Mouse (Mus musculus) liver, postnatal 0 days (tissue): ENCODE results near the gene Dnajc15. TPM values are rescaled to one million over a fixed set of nuclear protein-coding genes. Genes with fewer than 3 reads are reported as not detected.

Experiments
- ATAC-seq: fragments of 200-750 bp; cut with Nextera tagmentation; 2 replicates; pipeline ENCODE4 v1.8.0; 2017; ENCODE audit warnings: mild to moderate bottlenecking, moderate library complexity
- DNase-seq: peaks from one replicate; pipeline ENCODE4 v3.0.0-alpha.2; 2016
- H3K27ac ChIP-seq: fragments of 300-500 bp; sonication (generic); 2 replicates; pipeline ENCODE4 v1.5.1; 2014; ENCODE audit warnings: antibody characterized with exemption, moderate library complexity, mild to moderate bottlenecking, low read depth
- H3K27me3 ChIP-seq: fragments of 300-500 bp; sonication (generic); 2 replicates; pipeline ENCODE4 v1.6.1; 2014; ENCODE audit warnings: low read length, control low read depth, mixed read lengths; ENCODE audit not compliant: insufficient read depth
- H3K36me3 ChIP-seq: fragments of 300-500 bp; sonication (generic); replicated peaks from 2 replicates; pipeline ENCODE4 v1.6.1; 2014; ENCODE audit warnings: mild to moderate bottlenecking, control low read depth, low read length, moderate library complexity, mixed read lengths; ENCODE audit not compliant: insufficient read depth
- H3K4me1 ChIP-seq: fragments of 300-500 bp; sonication (generic); 2 replicates; pipeline ENCODE4 v1.6.1; 2014; ENCODE audit warnings: antibody characterized with exemption, mild to moderate bottlenecking, control low read depth; ENCODE audit not compliant: insufficient read depth
- H3K4me2 ChIP-seq: fragments of 300-500 bp; sonication (generic); 2 replicates; pipeline ENCODE4 v1.6.1; 2014; ENCODE audit warnings: low read depth, mild to moderate bottlenecking, low read length, moderate library complexity, mixed read lengths
- H3K4me3 ChIP-seq: fragments of 300-500 bp; sonication (generic); 2 replicates; pipeline ENCODE4 v1.5.1; 2014; ENCODE audit warnings: low read depth, low read length
- H3K9ac ChIP-seq: fragments of 300-500 bp; sonication (generic); replicated peaks from 2 replicates; pipeline ENCODE4 v1.6.1; 2014; ENCODE audit warnings: mild to moderate bottlenecking, moderate library complexity
- H3K9me3 ChIP-seq: fragments of 300-500 bp; sonication (generic); 2 replicates; pipeline ENCODE4 v1.6.1; 2016; ENCODE audit warnings: mild to moderate bottlenecking, control low read depth, low read length, mixed read lengths
- CTCF ChIP-seq: sonication (generic); IDR thresholded peaks from 2 replicates; pipeline ENCODE4 v1.5.1; 2016; ENCODE audit warnings: antibody characterized with exemption, low read depth
- EP300 ChIP-seq: IDR thresholded peaks from 2 replicates; pipeline ENCODE4 v1.6.1; 2016; ENCODE audit warnings: antibody characterized with exemption, low read depth, mild to moderate bottlenecking
- WGBS: fragments of 180-500 bp; shearing (Covaris S2); extraction: QIAGEN DNeasy Blood & Tissue Kit; methylation state at CpG from one replicate; pipeline ENCODE4 v1.1.7; 2014; ENCODE audit not compliant: insufficient replicate concordance; 5-methylcytosine and 5-hydroxymethylcytosine counted together
- polyA plus RNA-seq: library from polyadenylated mRNA; unstranded; fragments of >200 nt; fragmentation: Nextera tagmentation; extraction: Ambion mirVana; gene quantifications from 2 replicates; pipeline ENCODE4 v1.2.1, GENCODE M21; 2015

Dnajc15 gene
- polyA plus RNA-seq: 68.5 and 70.1 TPM in 2 replicates

- peak; percentile 90 for DNase-seq
- peaks cover 6% of the 10 kb centered on the region for H3K4me1 ChIP-seq
- H3K9ac ChIP-seq: peak within 1 kb of the TSS; percentile 80
- H3K9me3 ChIP-seq: no peaks in the 10 kb centered on the region
- H3K4me3 ChIP-seq: peak within 1 kb of the TSS; percentile 89
- ATAC-seq: peak; percentile 96
- peak within 1 kb of the TSS; percentile 78 for H3K27ac ChIP-seq
- H3K27me3 ChIP-seq: no peaks in the 10 kb centered on the region
- WGBS: 2% methylated on average over 44 of the region's 44 CpGs
- no peaks in the 10 kb centered on the region for H3K36me3 ChIP-seq
- TF ChIP-seq CTCF (peak; percentile 34), EP300 (no peak)
- peak within 1 kb of the TSS; percentile 74 for H3K4me2 ChIP-seq
Measured at GRCm38 (mm10) chr14:77874304-77875241, at the start of gene Dnajc15. Gene Dnajc15 (minus strand): TSS chr14:77875125.

GRCm38 (mm10) chr14:77923076-77923865, 48.3 kb upstream of the Dnajc15 start:
- H3K27ac ChIP-seq: no peak overlapping the region
- DNase-seq (no peak), ATAC-seq (no peak)
- no peak overlapping the region for H3K4me3 ChIP-seq
- no peaks in the 10 kb centered on the region for H3K36me3 ChIP-seq
- 74% methylated on average over 6 of the region's 6 CpGs for WGBS
- no peaks in the 10 kb centered on the region for H3K9me3 ChIP-seq
- no peaks in the 10 kb centered on the region for H3K4me1 ChIP-seq
- no peak overlapping the region for H3K4me2 ChIP-seq
- no peaks in the 10 kb centered on the region for H3K27me3 ChIP-seq
- no peak overlapping the region for H3K9ac ChIP-seq
- no peak for TF ChIP-seq EP300
- no peak for TF ChIP-seq CTCF

- H3K4me1 ChIP-seq: no peaks in the 10 kb centered on the region
- no peaks in the 10 kb centered on the region for H3K36me3 ChIP-seq
- TF ChIP-seq EP300 (no peak), CTCF (no peak)
- H3K4me2 ChIP-seq: no peak overlapping the region
- DNase-seq (no peak), ATAC-seq (no peak)
- H3K4me3 ChIP-seq: no peak overlapping the region
- H3K9me3 ChIP-seq: no peaks in the 10 kb centered on the region
- H3K9ac ChIP-seq: no peak overlapping the region
- WGBS: 79% methylated on average over 8 of the region's 8 CpGs
- H3K27ac ChIP-seq: no peak overlapping the region
- no peaks in the 10 kb centered on the region for H3K27me3 ChIP-seq
Measured at GRCm38 (mm10) chr14:77921641-77922040, 46.7 kb upstream of the Dnajc15 start.

GRCm38 (mm10) chr14:77915776-77916175, 40.9 kb upstream of the Dnajc15 start:
- Histone ChIP-seq H3K27ac (no peak overlapping the region), H3K4me3 (no peak overlapping the region), H3K9me3 (no peaks in the 10 kb centered on the region), H3K36me3 (no peaks in the 10 kb centered on the region), H3K4me2 (no peak overlapping the region), H3K27me3 (no peaks in the 10 kb centered on the region), H3K9ac (no peak overlapping the region), H3K4me1 (no peaks in the 10 kb centered on the region)
- 86% methylated on average over 5 of the region's 5 CpGs for WGBS
- no peak for TF ChIP-seq EP300
- TF ChIP-seq CTCF: no peak
- no peak for ATAC-seq
- DNase-seq: no peak

GRCm38 (mm10) chr14:77906586-77906985, 31.7 kb upstream of the Dnajc15 start:
- no peaks in the 10 kb centered on the region for H3K27me3 ChIP-seq
- no peaks in the 10 kb centered on the region for H3K9me3 ChIP-seq
- no peak overlapping the region for H3K9ac ChIP-seq
- TF ChIP-seq CTCF: no peak
- no peak for TF ChIP-seq EP300
- H3K4me2 ChIP-seq: no peak overlapping the region
- 71% methylated on average over 5 of the region's 5 CpGs for WGBS
- H3K4me1 ChIP-seq: no peaks in the 10 kb centered on the region; the same call in 1 of the 2 replicates
- no peak for ATAC-seq
- H3K36me3 ChIP-seq: no peaks in the 10 kb centered on the region
- DNase-seq: no peak
- H3K27ac ChIP-seq: no peak overlapping the region
- H3K4me3 ChIP-seq: no peak overlapping the region

GRCm38 (mm10) chr14:77905466-77905865, 30.5 kb upstream of the Dnajc15 start:
- no peak for DNase-seq
- Histone ChIP-seq H3K36me3 (no peaks in the 10 kb centered on the region), H3K27ac (no peak overlapping the region), H3K4me1 (no peaks in the 10 kb centered on the region; the same call in 1 of the 2 replicates), H3K4me3 (no peak overlapping the region), H3K27me3 (no peaks in the 10 kb centered on the region), H3K9me3 (no peaks in the 10 kb centered on the region), H3K4me2 (peak overlapping the region; percentile 59), H3K9ac (no peak overlapping the region)
- no peak for ATAC-seq
- 66% methylated on average over 5 of the region's 5 CpGs for WGBS
- TF ChIP-seq CTCF (no peak), EP300 (no peak)
